Mouse (Mus musculus) G1E (cell line): ENCODE measurements around the gene Dpyd.

Experiments used
- CTCF ChIP-seq: IDR thresholded peaks from 2 replicates; pipeline ENCODE4 v1.5.1; 2012; ENCODE audit warnings: low read depth, low read length, inconsistent platforms, mixed read lengths
- GATA1 ChIP-seq: IDR thresholded peaks from 2 replicates; pipeline ENCODE4 v1.6.1; 2012; ENCODE audit warnings: borderline replicate concordance, low read length, inconsistent platforms, mixed read lengths
- GATA2 ChIP-seq: IDR thresholded peaks from 2 replicates; pipeline ENCODE4 v1.6.1; 2012; ENCODE audit warnings: low read depth, low read length, inconsistent platforms, borderline replicate concordance
- POLR2AphosphoS5 ChIP-seq: IDR thresholded peaks from 2 replicates; pipeline ENCODE4 v1.6.1; 2012; ENCODE audit warnings: low read depth, low read length, inconsistent platforms; ENCODE audit not compliant: insufficient replicate concordance
- TAL1 ChIP-seq: conservative IDR thresholded peaks from 2 replicates; pipeline ENCODE4 v1.6.1; 2012; ENCODE audit warnings: low read depth, low read length, inconsistent platforms, mixed read lengths

- TF ChIP-seq TAL1 (no peak), CTCF (no peak), GATA2 (no peak), GATA1 (no peak), POLR2AphosphoS5 (no peak)
Observed at GRCm38 (mm10) chr3:118590559-118590958, 28.6 kb downstream of the Dpyd start.
